In genomic region chr10:82492518-82492917, GRCm38 (mm10) we compare ENCODE assay signal across 16 mouse cellular contexts.
DNase-seq lines count a peak whose midpoint lies in the region; TF ChIP-seq lines count a peak whose summit lies in the region.
"Had no signal": no experiment of that assay in that cellular context is flagged by ENCODE, and none has a peak within 500 bp of the region (broad histone marks: within the 10 kb centered on the region; RNA-seq: fewer than 3 reads in every experiment).

Gm1553 (minus strand) TSS chr10:82492618.

- no peaks in the 10 kb centered on the region for H3K9me3 ChIP-seq in E14TG2a.4 (ENCODE audit: low read length)
- H3K9me3 ChIP-seq: G1E had no signal

- no peak for TF ChIP-seq CTCF in E14TG2a.4 (conservative IDR thresholded peaks at IDR 0.05; ENCODE audit: low read length)

- H3K27me3 ChIP-seq in E14TG2a.4 (ENCODE audit: insufficient read depth, low read length), result 0 out of 2 replicates have a peak, but pooled peaks cover 3% of the 10 kb centered on the region
- H3K27me3 ChIP-seq: CH12.LX had no signal

- 0 out of 2 replicates have a peak, but pooled peaks cover 3% of the 10 kb centered on the region for H3K4me1 ChIP-seq in E14TG2a.4 (replicated peaks; ENCODE audit: low read depth, low read length)

- no peak for DNase-seq in frontal cortex, postnatal 36 days (ENCODE audit: low spot score in 2 of 2)
- DNase-seq: adrenal gland, adult 2 months; adrenal gland, adult 8-10 months; adrenal gland, postnatal 10 days; adrenal gland, postnatal 14 days; adrenal gland, postnatal 25 days; adrenal gland, postnatal 36 days; B cell, adult 2 months; cerebellum, adult 11 months; cerebellum, adult 11-12 months; cerebellum, adult 18-20 months; cerebellum, adult 2 months; cerebellum, adult 8-10 months had no signal

- peak within 1 kb of the TSS; percentile 27; the same call in 1 of the 2 replicates for H3K4me3 ChIP-seq in E14TG2a.4 (replicated peaks; ENCODE audit: low read length)

- H3K36me3 ChIP-seq in E14TG2a.4 (ENCODE audit: insufficient read depth, low read length), result no peaks in the 10 kb centered on the region
- H3K36me3 ChIP-seq: G1E had no signal
